Mouse (Mus musculus): Measurements from ENCODE around the gene Rab30. TPM values are rescaled to one million over a fixed set of nuclear protein-coding genes. Genes with fewer than 3 reads are reported as not detected.

Rab30 gene
- total RNA-seq, 1 experiment from 2014 or later: 3.2 TPM

Other genes starting within 250 kb of the Rab30 start
- 37.4 and 48.1 TPM in 2 replicates for gene Ccdc90b, start 180.5 kb upstream of the Rab30 start, total RNA-seq (2021)
- 9.5 and 9.7 TPM in 2 replicates for gene Ankrd42, start 104.5 kb upstream of the Rab30 start, total RNA-seq (2021)
- 63.6 and 65.1 TPM in 2 replicates for gene Pcf11, start 71.7 kb upstream of the Rab30 start, total RNA-seq (2021)
- gene Ddias, start 132.6 kb downstream of the Rab30 start, total RNA-seq (2021): 1.6 and 1.7 TPM in 2 replicates
- 10.6 and 11.1 TPM in 2 replicates for gene Prcp, start 132.9 kb downstream of the Rab30 start, total RNA-seq (2021)

Data from adrenal gland, postnatal 25 days (tissue).